Mouse (Mus musculus): ENCODE measurements around the gene Vmn1r204.
"Not testable (repeated sequence)": the region's sequence is repeated elsewhere in the genome, so short reads cannot be mapped to it uniquely, and the experiment has no call there.

The Vmn1r204 gene

GRCm38 (mm10) chr13:22552898-22553297 is at the start of gene Vmn1r204:
Gene Vmn1r204, plus strand, starts transcription at chr13:22553198.
- DNase-seq (ENCODE audit: low spot score), result not testable (repeated sequence)

- no peak for DNase-seq (ENCODE audit: low spot score)
Observed at GRCm38 (mm10) chr13:22505281-22505680, 47.7 kb upstream of the Vmn1r204 start, which contains the start of gene Vmn1r202. Gene Vmn1r202, minus strand, starts transcription at chr13:22505381.

- DNase-seq (ENCODE audit: low spot score), result no peak
Observed at GRCm38 (mm10) chr13:22517814-22518213, 35.2 kb upstream of the Vmn1r204 start, which contains the start of gene Vmn1r203. Gene Vmn1r203, plus strand, starts transcription at chr13:22518114.

GRCm38 (mm10) chr13:22574911-22575310 is 21.9 kb downstream of the Vmn1r204 start:
- not testable (repeated sequence) for DNase-seq (ENCODE audit: low spot score)

GRCm38 (mm10) chr13:22583336-22583735 is 30.3 kb downstream of the Vmn1r204 start:
- DNase-seq (ENCODE audit: low spot score), result not testable (repeated sequence)

- DNase-seq (ENCODE audit: low spot score), result no peak
Observed at GRCm38 (mm10) chr13:22592900-22593299, 39.9 kb downstream of the Vmn1r204 start, which contains the start of gene Vmn1r205. Gene Vmn1r205, minus strand, starts transcription at chr13:22593000.

All from embryo, embryonic 10.5 days (tissue).